Mouse (Mus musculus) neutrophil, adult 59 days (primary cell): ENCODE measurements around the gene Atp6v1g3. TPM values are rescaled to one million over a fixed set of nuclear protein-coding genes. Genes with fewer than 3 reads are reported as not detected.

Experiments used
- total RNA-seq, 2 experiments: library from RNA; stranded (reverse); gene quantifications; 1 replicate in 1 of 2; 2 replicates in 1 of 2; pipeline ENCODE4 v1.2.4; 2023

Atp6v1g3 gene
- total RNA-seq, result not detected

GRCm38 (mm10) chr1:138273438-138273837 lies at the start of gene Atp6v1g3:
Atp6v1g3 (plus strand) TSS chr1:138273738.

Other genes with a start within 250 kb of the Atp6v1g3 start
- gene Ptprc, start 98.0 kb upstream of the Atp6v1g3 start, total RNA-seq, result 100 to 1,000 TPM; 674 to 729 TPM